ENCODE assay signal across 21 mouse cellular contexts in genomic region chr17:11862360-11862759, GRCm38 (mm10).
"Had no signal": no experiment of that assay in that cellular context is flagged by ENCODE, and none has a peak within 500 bp of the region (broad histone marks: within the 10 kb centered on the region; RNA-seq: fewer than 3 reads in every experiment).

No protein-coding gene starts in this region.

- H3K9ac ChIP-seq: heart, embryonic 12.5 days; hindbrain, embryonic 12.5 days; hindbrain, embryonic 14.5 days; intestine, embryonic 15.5 days; limb, embryonic 13.5 days; limb, embryonic 15.5 days; liver, embryonic 14.5 days had no signal

- DNase-seq: gastrocnemius, adult 2 months; gastrocnemius, postnatal 10 days; gastrocnemius, postnatal 25 days; heart, postnatal 10 days; heart, postnatal 4 days; kidney, adult 18-20 months; kidney, adult 8-10 months; kidney, postnatal 10 days; kidney, postnatal 25 days; kidney, postnatal 4 days; layer of hippocampus, postnatal 36 days had no signal

- H3K36me3 ChIP-seq: heart, embryonic 10.5 days; heart, embryonic 12.5 days; hindbrain, embryonic 10.5 days; hindbrain, embryonic 12.5 days; intestine, embryonic 15.5 days; limb, embryonic 13.5 days; limb, embryonic 15.5 days had no signal

- H3K27ac ChIP-seq: gastrocnemius, adult 2 months; heart, embryonic 10.5 days; hindbrain, embryonic 10.5 days; hindbrain, embryonic 12.5 days; hindbrain, embryonic 14.5 days; intestine, embryonic 15.5 days; layer of hippocampus, adult 2 months; limb, embryonic 13.5 days; limb, embryonic 15.5 days; liver, embryonic 14.5 days had no signal

- H3K4me1 ChIP-seq: hindbrain, embryonic 12.5 days; intestine, embryonic 15.5 days; limb, embryonic 13.5 days; limb, embryonic 15.5 days had no signal

- H3K27me3 ChIP-seq: heart, embryonic 12.5 days; hindbrain, embryonic 12.5 days; intestine, embryonic 15.5 days; limb, embryonic 13.5 days; limb, embryonic 15.5 days had no signal

- H3K9me3 ChIP-seq: heart, embryonic 10.5 days; heart, embryonic 12.5 days; hindbrain, embryonic 10.5 days; hindbrain, embryonic 12.5 days; intestine, embryonic 15.5 days; limb, embryonic 13.5 days; limb, embryonic 15.5 days had no signal

- H3K4me3 ChIP-seq: gastrocnemius, adult 2 months; heart, embryonic 10.5 days; heart, embryonic 12.5 days; hindbrain, embryonic 10.5 days; hindbrain, embryonic 12.5 days; intestine, embryonic 15.5 days; layer of hippocampus, adult 2 months; limb, embryonic 13.5 days; limb, embryonic 15.5 days had no signal
